Mouse (Mus musculus) forelimb bud, embryonic 11.5 days (tissue): ENCODE results near the gene Fut2.
A peak's percentile ranks its signal among the peaks of the same experiment; 100 is the strongest.

Experiments
- DNase-seq: peaks from one replicate; pipeline ENCODE4 v3.0.0-alpha.2; 2012; ENCODE audit warnings: low read depth, low spot score

Gene Fut2

GRCm38 (mm10) chr7:45702809-45703520, 36.8 kb upstream of the Fut2 start:
- no peak for DNase-seq

DNA sequence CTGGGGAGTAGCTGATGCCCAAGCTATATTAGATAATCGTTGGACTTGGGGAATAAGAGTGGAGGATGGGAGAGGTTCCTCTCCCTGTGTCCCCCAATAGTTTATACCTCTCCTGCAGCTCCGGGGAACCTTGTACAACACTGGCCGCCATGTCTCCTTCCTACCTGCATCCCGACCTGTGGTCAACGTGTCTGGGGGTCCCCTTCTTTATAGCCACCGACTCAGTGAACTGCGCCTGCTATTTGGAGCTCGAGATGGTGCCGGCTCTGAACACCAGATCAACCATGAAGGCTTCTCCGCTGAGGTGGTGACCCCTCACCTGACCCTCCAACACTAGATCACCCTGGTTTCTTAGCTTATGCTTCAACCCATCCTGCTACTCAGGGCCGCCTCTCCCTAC, 36.1 kb upstream of the Fut2 start:
- no peak for DNase-seq

DNA sequence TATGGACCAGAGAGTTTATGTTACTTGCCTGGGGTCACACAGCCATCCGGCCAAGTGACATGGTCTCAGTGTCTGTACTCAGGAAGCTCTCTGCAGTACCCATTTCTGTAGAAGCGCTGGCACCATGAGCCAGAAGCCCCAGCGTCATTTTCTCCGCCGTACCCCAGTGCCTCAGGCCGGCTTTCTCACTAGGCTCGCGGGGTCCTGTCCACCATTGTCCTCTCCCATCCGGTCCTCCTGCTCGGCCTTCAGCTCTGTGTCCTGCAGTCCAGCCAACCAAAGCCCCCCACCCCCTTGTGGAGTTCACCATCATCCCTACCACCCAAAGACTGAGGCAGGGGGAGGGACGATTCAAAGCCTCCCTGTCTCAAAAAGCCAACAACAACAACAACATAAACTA, 35.4 kb upstream of the Fut2 start:
- no peak for DNase-seq

DNA sequence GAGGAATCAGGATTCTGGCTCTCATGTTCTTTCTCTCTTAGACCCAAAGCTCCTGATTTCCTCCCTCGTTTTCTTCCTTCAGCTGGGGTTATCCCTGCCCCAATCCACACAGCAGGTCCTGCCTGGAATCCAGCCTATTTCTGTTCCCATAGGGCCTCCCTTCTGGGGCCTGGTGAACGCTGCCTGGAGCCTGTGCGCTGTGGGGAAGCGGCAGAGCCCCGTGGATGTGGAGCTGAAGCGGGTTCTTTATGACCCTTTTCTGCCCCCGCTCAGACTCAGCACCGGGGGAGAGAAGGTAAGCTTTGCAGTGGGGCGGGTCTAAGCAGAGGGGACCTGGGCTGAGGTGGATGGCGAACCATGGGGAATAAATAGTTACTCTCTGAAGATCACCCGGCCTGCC, 34.9 kb upstream of the Fut2 start:
- no peak for DNase-seq

GRCm38 (mm10) chr7:45700301-45701015, 34.3 kb upstream of the Fut2 start:
- peak; percentile 77 for DNase-seq

- DNase-seq = no peak
These were observed 33.4 kb upstream of the Fut2 start, which contains the start of gene Car11 for GRCm38 (mm10) chr7:45699523-45700141. TSS of gene Car11 (plus strand) at chr7:45699843.

DNA sequence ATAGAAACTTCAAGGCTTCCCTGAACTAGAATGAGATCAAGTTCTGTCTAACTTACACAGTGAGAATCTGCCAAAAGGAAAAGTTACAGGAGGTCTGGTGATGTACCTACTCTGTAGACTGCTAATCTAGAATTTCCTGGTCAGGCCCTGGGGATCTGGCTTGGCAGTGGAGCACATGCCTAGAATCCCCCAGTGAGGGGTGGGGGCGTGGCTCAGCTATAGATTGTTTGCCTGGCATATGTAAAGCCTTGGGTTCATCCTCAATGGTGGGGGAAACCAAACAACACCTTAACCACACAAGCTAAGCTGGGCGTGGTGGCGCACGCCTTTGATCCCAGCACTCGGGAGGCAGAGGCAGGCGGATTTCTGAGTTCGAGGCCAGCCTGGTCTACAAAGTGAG, 31.7 kb upstream of the Fut2 start:
- no peak for DNase-seq

DNA sequence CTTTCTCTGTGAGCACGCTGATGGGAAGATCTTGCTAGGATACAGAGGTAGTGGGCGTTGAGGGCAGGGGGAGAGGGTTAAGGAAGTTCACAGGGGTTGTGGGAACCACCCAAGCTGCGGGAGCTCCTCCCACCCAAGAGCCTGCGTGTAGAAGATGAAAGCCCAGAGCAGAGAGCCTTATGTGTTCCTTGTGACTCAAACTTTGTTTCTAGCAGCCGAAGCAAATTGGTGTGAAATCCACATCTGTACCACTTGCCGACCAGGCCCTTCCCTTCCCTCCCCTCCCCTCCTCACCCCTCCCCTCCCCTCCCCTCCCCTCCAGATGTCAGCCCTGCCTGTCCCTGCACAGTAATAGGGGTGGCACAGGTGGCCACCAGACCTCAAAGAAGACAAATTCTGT, 28.9 kb upstream of the Fut2 start:
- DNase-seq = peak; percentile 55

DNA sequence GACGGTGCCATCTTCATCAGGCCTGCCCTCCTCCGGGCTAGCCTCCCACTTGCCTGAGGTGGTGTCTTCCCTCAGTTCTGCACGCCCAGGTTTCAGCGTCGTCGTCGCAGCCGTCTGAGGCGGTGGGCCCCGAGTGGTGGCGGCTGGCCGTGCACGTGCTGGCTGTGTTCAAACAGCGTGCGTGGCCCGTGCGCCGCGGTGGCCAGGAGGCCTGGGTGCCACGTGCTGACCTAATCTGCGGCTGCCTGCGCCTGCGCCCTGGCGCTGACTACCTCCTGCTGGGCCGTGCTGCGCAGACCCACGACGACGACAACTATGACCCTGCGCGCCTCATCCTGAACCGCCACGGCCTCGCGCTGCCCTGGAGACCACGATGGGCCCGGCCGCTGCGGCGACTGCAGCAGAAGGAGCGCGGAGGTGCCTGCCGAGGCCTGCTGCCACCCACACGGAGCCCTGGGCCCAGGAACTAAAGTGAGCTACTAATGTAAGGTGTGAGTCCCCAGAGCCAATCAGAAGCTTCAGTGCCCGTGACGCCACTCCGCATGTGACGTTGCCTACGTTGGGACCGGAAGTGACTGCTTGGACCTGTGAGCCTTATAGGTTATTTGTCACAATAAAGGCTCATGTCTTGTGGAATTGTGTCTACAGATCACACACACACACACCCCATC, 27.9 kb upstream of the Fut2 start, which contains the start of gene Sec1:
Gene Sec1 (minus strand): TSS at position 482 of the 671 bp plus-strand sequence.
- DNase-seq = no peak

DNA sequence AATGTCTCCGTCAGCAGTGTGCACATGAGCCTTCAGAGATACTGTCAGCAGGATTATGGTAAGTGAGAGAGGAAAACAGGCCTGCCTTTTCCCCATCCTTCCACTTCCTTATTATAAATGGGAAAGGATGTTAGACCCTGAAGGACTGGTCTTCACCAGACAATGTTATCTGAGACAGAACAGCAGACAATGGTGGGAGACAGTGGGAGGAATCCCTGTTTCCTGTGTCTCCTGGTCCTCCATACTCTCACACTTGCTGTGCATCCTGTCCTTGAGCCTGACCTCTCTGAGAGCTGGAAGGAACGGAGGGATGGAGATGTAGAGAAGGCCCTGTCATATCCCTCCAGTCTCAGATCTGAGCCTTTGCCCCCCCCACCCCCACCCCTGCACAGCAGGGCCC, 26.2 kb upstream of the Fut2 start:
- DNase-seq = no peak

DNA sequence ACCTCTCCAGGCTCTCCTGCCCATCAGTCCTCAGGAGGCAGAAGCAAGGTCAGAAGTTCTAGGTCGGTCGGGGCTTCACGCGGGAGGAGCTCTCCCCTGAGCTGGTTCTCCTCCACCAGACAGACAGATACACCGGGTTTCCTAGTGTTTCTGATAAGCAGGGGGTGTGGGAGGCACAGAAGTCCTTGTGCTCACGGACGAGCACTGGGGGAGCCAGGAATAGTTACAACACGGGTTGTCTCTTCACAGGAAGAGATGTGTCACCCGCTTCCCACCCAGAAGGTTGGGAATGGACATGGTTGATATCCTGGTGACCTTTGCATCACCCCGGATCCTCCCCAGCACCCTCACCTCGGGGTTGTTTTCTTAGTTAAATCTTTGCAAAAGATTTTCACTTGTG, 23.6 kb upstream of the Fut2 start:
- DNase-seq = no peak

GRCm38 (mm10) chr7:45689099-45689498, 22.9 kb upstream of the Fut2 start:
- DNase-seq = no peak

DNA sequence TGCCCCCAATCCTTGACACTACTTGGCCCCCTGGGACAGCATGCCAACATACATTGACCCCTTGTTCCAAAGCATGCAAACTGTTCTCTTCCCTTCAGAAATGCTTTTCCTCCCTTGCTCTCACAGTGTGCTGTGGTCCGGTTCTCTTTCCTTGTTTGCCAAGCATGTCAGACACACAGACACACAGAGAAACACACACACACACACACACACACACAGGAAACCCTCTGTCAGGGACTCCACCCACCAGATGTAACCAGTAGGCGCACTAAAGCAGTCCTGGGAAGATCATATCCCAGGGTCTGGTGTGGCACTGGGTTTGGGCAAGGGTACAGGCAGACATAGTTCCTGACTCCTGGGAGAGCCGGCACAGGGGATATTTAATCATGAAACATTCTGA, 20.6 kb upstream of the Fut2 start:
- DNase-seq = no peak

DNA sequence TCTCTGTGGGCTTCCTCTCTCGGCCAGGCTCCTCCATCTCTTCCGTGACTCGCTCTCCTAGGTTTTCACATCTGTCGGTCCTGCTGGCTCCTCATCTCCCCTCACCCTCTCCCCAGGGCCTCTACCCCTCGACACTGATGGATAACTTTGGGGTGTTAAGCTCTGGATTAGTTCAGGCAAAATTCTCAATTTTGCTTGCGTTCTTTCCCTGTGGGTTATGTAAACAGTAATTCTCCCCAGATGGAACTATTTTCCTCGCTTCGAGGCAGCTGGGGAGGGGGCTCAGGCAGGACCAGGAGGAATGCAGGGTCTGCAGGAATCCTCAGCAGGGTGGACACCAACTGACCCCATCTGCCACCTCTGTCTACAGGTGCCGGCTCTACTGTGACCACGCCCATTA, 19.6 kb upstream of the Fut2 start:
- DNase-seq = no peak

- no peak for DNase-seq
These were observed 17.3 kb upstream of the Fut2 start, which contains the start of gene Ntn5 for GRCm38 (mm10) chr7:45683396-45684050. TSS of gene Ntn5 (plus strand) at chr7:45684022.

DNA sequence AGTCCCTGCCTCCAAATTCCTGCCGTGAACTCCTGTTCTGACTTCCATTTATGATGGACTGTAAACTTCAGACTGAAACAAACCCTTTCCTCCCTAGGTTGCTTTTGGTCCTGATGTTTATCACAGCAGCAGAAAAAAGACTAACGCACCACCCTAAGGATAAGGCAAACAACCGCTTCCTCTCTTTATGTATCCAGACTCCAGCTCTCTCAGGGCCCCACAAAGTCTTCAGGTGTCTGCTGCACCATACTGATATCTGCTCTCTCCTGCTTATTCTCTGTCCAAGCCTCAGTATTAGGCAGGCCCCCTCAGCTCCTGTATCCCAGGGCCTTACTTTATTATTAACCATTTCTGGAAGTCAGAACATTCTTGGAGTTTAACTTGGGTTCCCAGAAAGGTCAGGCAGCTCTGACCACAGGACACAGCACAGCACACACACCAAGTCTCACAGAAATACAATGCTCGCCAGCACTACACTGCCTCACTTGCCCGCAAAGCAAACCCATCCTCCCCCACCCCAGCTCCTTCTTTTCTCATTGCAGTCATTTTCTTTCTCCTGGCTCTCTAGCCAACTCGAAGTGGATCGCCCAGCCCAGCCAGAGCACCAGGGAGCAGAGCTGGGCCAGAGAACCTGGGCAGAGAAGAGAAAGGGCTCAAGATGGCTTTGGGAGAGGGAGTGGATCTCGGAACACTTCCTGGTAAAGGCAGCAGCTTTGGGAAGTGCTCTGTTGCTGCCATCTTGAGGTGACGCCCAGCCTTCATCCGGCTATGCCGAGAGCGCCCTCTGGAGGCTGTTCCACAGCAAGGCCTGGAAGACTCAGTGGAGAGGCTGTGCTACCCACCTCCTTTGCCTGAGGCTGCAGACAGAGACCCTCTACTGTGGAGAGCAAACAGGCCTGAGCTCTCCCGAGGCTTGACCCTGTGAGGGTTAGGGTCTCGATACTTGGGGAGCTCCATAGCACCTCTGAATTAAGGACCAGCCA, 16.2 kb upstream of the Fut2 start:
- peak; percentile 94 for DNase-seq

- no peak for DNase-seq
These were observed 15.0 kb upstream of the Fut2 start for GRCm38 (mm10) chr7:45681046-45681736.

GRCm38 (mm10) chr7:45679966-45680621, 13.9 kb upstream of the Fut2 start:
- no peak for DNase-seq

GRCm38 (mm10) chr7:45678513-45678912, 12.3 kb upstream of the Fut2 start:
- DNase-seq = no peak
